Mouse (Mus musculus) gonadal fat pad, adult 2 months (tissue): ENCODE data around the gene 1700007K13Rik. TPM values are rescaled to one million over a fixed set of nuclear protein-coding genes. Genes with fewer than 3 reads are reported as not detected.
"Not testable (repeated sequence)": the region's sequence is repeated elsewhere in the genome, so short reads cannot be mapped to it uniquely, and the experiment has no call there.

Experiments
- DNase-seq: peaks from one replicate; pipeline ENCODE4 v3.0.0-alpha.2; 2012; ENCODE audit warnings: low read depth
- polyA plus RNA-seq: library from polyadenylated mRNA; depleted of rRNA; stranded (reverse); fragments of >200 nt; gene quantifications from 2 replicates; pipeline ENCODE4 v1.2.3, GENCODE M21; 2012; rRNA removed

1700007K13Rik gene
- polyA plus RNA-seq: 1.1 and 2.7 TPM in 2 replicates

DNA sequence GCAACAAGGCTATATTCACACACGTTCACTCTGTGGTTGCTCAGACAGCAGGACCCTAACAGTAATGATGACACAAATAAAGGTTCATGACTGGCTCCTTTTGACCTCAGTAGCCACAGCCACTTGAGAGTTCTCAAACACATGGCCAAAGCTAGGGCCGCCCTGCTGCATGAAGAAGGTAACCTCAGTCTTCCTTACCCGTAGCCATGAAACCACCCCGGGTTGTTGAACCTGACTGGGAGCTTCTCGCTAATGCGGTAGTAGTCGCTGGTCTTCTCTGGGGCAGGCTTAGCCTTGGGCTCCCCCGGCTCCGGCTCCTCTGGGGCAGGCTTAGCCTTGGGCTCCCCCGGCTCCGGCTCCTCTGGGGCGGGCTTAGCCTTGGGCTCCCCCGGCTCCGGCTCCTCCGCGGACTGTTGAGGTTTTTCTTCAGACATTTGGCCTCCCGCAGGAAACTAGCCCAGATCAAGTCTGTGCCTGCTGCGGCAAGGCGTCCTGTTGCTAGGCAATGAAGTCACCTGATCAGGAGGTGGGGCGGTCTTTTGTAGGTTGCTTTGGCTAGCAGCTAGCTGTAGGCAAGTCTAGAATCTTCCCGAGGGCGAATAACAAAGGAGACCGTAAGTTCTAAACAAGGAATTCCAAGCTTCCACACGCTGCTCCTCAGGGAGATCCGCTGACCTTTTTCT, at the start of gene 1700007K13Rik:
Gene 1700007K13Rik, minus strand, starts transcription at position 497 of the 683 bp plus-strand sequence.
- DNase-seq: no peak

GRCm38 (mm10) chr2:28514489-28514888, 48.4 kb upstream of the 1700007K13Rik start:
- DNase-seq: no peak

DNA sequence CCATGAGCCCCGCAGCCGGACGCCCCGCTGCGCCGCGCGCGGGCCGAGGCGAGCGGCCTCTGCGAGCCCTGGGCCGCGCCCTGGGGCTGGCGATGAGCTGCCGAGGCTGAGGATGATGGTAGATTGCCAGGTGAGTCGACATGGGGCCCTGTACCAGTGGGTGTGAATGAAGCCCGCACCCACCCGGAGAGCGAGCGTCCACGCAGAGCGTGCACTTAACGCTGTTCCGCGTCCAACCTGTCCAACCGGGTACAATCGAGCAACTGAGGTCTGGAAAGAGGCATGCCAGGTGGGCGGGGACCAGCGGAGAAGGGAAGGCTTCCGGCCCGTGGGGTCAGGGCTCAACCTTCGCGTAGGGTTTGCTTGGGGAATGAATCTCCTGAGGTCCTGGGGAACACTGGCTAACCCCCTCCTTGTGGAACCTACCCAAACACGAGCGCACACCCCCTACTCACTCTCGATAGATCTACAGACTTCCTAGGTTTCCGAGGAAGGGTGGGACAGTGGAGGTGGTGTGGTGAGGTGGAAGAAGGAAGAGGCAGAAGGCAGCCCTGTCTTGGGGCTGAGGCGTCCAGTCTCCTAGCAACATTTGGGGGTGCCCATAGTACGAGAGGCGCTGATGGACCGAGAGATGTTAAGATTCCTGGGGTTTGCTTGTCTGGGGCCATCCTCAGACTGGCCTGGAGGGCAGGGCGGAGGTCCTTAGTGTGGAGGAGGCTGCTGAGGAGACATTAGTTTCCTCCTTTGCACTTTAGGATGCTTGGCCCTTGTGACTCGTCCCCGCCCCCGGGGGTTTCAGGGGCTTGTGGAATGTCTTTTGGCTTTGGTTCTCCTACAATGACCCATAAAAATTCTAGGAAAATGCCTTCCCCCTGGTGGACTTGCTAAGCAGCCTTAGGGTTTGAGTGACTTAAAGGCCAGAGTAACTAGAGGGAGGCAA, 47.6 kb upstream of the 1700007K13Rik start:
- DNase-seq: no peak

DNA sequence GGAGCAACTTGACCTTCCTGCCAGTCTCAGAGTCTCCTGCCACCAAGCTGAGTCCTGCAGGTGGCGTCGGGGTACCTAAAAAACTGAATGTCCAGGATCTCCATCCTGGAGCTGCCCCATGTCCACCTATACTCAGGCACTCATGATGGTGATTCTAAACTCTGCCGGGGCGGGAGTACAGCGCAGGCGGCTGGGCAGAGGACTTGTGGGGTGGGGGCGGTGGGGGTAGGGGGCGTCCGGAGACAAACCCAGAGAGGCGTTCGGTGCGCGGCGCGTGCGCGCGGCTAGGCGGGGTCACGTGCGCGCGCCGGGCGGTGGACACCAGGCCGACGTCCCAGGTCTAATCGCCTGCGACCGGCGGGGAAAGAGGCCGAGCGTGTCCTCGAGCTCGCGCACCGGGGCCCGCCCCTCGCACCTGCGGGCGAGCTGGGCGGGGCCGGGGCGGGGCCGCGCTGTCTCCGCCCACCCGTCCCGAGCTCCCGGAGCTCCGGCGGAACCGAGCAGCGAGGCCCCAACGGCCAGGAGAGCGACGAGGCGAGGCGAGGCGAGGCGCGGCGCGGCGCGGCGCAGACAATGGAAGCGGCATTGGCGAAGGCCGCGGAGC, 46.8 kb upstream of the 1700007K13Rik start, which contains the start of gene Ralgds:
Gene Ralgds, plus strand, starts transcription at position 328 of the 604 bp plus-strand sequence.
- DNase-seq: no peak

DNA sequence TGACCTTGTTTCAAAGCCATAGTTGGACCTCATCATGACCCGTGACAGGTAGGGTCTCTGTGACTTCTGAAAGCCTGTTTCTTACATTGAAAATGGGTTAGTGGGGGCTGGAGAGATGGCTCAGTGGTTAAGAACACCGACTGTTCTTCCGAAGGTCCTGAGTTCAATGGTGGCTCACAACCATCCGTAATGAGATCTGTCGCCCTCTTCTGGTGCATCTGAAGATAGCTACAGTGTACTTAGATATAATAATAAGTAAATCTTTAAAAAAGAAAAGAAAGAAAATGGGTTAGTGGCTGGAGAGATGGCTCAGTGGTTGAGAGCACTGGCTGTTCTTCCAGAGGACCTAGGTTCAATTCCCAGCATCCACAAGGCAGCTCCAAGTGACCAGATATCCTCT, 45.5 kb upstream of the 1700007K13Rik start:
- DNase-seq: not testable (repeated sequence)

GRCm38 (mm10) chr2:28506291-28506690, 40.2 kb upstream of the 1700007K13Rik start:
- DNase-seq: no peak

GRCm38 (mm10) chr2:28505795-28506194, 39.7 kb upstream of the 1700007K13Rik start, which contains the start of gene Gm10134:
Gene Gm10134 (plus strand): TSS chr2:28506095.
- DNase-seq: no peak

DNA sequence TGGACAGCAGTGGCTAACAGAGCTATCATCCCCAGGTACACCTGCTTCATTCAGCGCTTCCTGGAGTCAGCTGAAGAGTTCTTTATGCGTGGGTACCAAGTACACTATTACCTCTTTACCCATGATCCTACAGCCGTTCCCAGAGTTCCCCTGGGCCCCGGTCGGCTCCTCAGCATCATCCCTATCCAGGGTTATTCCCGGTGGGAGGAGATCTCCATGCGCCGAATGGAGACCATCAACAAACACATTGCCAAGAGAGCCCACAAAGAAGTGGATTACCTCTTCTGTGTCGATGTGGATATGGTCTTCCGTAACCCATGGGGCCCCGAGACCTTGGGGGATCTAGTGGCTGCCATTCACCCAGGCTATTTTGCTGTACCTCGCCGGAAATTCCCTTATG, 38.5 kb upstream of the 1700007K13Rik start:
- no peak for DNase-seq

- no peak for DNase-seq
Observed at GRCm38 (mm10) chr2:28502987-28503386, 36.9 kb upstream of the 1700007K13Rik start.

DNA sequence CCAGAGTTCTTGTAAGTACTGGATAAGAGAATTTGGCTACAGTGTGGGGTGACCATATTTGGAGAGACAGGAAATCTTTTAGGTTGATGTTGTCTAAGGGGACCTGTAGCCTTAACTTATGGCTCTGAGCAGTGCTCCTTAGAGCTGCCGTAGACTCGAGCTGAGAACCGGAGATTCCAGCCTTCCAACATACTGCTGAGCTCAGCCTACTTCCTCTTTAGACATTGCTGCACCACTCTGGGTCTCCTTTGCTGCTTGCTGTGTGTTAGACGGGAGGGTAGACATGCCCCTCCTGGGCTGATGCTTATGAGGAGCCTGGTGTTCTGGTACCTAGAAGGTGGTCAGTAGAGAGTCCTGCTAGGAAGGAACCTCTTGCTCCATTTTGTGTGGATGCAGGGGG, 32.3 kb upstream of the 1700007K13Rik start:
- no peak for DNase-seq

GRCm38 (mm10) chr2:28497561-28497960, 31.4 kb upstream of the 1700007K13Rik start:
- DNase-seq: no peak

- no peak for DNase-seq
Observed at GRCm38 (mm10) chr2:28496671-28497070, 30.5 kb upstream of the 1700007K13Rik start, which contains the start of gene Gbgt1. Gene Gbgt1 (plus strand): TSS chr2:28496891.

DNA sequence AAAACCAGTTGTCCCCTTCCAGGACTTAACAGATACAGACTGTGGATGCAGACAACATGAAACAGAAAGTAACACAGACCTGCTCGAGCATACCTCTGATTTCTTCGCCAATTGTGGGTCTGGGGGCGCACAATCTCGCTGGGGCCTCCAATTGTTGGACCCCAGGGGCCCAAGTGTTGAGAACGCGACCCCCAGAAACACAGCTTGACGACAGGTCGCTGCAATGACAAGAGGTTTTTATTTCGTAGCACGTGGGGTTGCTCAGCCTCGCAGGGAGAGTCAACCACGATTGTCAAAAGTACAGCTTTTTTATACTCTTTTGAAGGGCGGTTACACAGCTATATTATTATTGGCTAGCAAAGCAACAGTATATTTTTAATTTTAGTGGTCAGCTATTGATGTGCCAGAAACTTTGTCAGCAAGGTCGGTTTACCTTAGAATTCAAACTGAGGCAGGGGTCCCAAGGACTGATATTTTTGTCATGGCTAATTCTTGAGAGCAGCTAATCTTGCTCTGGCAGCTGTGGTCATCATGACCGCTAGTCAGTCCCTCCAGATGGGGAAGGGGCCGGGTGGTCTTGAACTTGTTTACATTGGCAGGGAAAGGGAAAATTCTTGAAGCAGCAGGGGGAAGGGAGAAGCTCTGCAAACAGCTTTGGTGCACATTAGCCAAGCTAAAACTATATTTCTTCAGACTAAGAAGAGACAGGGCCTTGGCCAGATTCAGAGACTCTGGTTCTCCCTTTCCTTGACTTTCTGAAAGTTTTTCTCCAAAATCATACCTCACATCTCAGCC, 29.9 kb upstream of the 1700007K13Rik start:
- DNase-seq: no peak

GRCm38 (mm10) chr2:28495207-28495756, 29.1 kb upstream of the 1700007K13Rik start:
- DNase-seq: no peak

GRCm38 (mm10) chr2:28494521-28494920, 28.4 kb upstream of the 1700007K13Rik start:
- DNase-seq: no peak

DNA sequence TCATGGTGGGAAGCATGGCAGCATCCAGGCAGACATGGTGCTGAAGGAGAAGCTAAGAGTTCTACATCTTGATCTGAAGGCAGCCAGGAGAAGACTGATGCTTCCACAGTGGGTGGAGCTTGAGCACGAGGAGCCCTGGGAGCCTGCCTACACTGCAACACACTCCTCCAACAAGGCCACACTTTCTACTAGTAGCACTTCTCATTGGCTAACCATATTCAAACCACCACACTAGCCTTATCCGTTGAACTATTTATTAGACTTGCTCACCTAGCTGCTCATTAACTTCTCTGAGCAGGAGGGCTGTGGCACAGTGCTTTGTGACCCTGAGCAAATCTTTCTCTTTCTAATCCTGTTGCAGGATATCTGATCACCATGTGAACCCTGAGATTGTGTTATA, 17.7 kb upstream of the 1700007K13Rik start:
- no peak for DNase-seq

GRCm38 (mm10) chr2:28479208-28480204, 13.4 kb upstream of the 1700007K13Rik start:
- DNase-seq: no peak

- not testable (repeated sequence) for DNase-seq
Observed at GRCm38 (mm10) chr2:28477993-28478392, 11.9 kb upstream of the 1700007K13Rik start.

DNA sequence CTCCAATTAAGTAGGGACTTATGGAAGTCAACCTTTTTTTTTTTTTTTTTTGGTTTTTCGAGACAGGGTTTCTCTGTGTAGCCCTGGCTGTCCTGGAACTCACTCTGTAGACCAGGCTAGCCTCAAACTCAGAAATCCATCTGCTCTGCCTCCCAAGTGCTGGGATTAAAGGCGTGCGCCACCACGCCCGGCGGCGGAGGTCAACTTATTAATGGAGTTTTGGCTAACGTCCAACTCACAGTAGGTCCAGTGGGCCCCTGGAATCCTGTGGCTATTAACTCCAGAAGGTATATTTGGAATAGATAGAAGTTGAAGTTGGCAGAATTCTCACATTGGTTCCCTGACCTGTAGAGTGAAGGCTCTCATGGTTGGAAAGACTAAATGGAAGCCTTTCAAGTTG, 5.9 kb upstream of the 1700007K13Rik start:
- DNase-seq: not testable (repeated sequence)

GRCm38 (mm10) chr2:28470591-28470990, 4.5 kb upstream of the 1700007K13Rik start:
- DNase-seq: no peak
